Mouse (Mus musculus) ovary, postnatal 10 days (tissue): ENCODE results near the gene Arhgap19.

Experiments used
- DNase-seq: peaks from one replicate; pipeline ENCODE4 v3.0.0; 2022; ENCODE audit warnings: low spot score

Gene Arhgap19

GRCm38 (mm10) chr19:41831718-41832391 lies 30.0 kb upstream of the Arhgap19 start:
- no peak for DNase-seq

GRCm38 (mm10) chr19:41831101-41831570 lies 29.3 kb upstream of the Arhgap19 start:
- DNase-seq, result no peak

GRCm38 (mm10) chr19:41830106-41831031 lies 28.5 kb upstream of the Arhgap19 start:
- no peak for DNase-seq

GRCm38 (mm10) chr19:41829381-41830105 lies 27.7 kb upstream of the Arhgap19 start, which contains the start of gene Frat1:
Frat1 (plus strand) TSS chr19:41829970.
- peak; percentile 82 for DNase-seq

GRCm38 (mm10) chr19:41828941-41829340 lies 27.1 kb upstream of the Arhgap19 start:
- DNase-seq, result no peak

GRCm38 (mm10) chr19:41826529-41826928 lies 24.7 kb upstream of the Arhgap19 start:
- DNase-seq, result no peak

- DNase-seq, result no peak
Observed at GRCm38 (mm10) chr19:41824950-41825349, 23.1 kb upstream of the Arhgap19 start.

GRCm38 (mm10) chr19:41822589-41822988 lies 20.7 kb upstream of the Arhgap19 start:
- DNase-seq, result no peak

- no peak for DNase-seq
Observed at GRCm38 (mm10) chr19:41821436-41821835, 19.6 kb upstream of the Arhgap19 start.

GRCm38 (mm10) chr19:41818749-41819148 lies 16.9 kb upstream of the Arhgap19 start:
- DNase-seq, result no peak

GRCm38 (mm10) chr19:41817325-41817724 lies 15.5 kb upstream of the Arhgap19 start:
- DNase-seq, result no peak

GRCm38 (mm10) chr19:41816915-41817314 lies 15.1 kb upstream of the Arhgap19 start:
- DNase-seq, result no peak

- no peak for DNase-seq
Observed at GRCm38 (mm10) chr19:41816410-41816809, 14.6 kb upstream of the Arhgap19 start.

GRCm38 (mm10) chr19:41813374-41813773 lies 11.5 kb upstream of the Arhgap19 start:
- no peak for DNase-seq

- no peak for DNase-seq
Observed at GRCm38 (mm10) chr19:41812525-41812924, 10.7 kb upstream of the Arhgap19 start.

GRCm38 (mm10) chr19:41810074-41810473 lies 8.2 kb upstream of the Arhgap19 start:
- DNase-seq, result no peak

GRCm38 (mm10) chr19:41808104-41808634 lies 6.3 kb upstream of the Arhgap19 start:
- no peak for DNase-seq

GRCm38 (mm10) chr19:41807497-41807896 lies 5.7 kb upstream of the Arhgap19 start:
- no peak for DNase-seq

- DNase-seq, result no peak
Observed at GRCm38 (mm10) chr19:41805831-41806230, 4.0 kb upstream of the Arhgap19 start.

GRCm38 (mm10) chr19:41803322-41803721 lies 1.5 kb upstream of the Arhgap19 start:
- no peak for DNase-seq

- DNase-seq, result no peak
Observed at GRCm38 (mm10) chr19:41800986-41801741, 683 bp downstream of the Arhgap19 start.
